Mouse (Mus musculus) CH12.LX (cell line): ENCODE results near the gene Rsbn1. TPM values are rescaled to one million over a fixed set of nuclear protein-coding genes. Genes with fewer than 3 reads are reported as not detected.

ENCODE experiments used
- DNase-seq: peaks from one replicate; pipeline ENCODE4 v3.0.0-alpha.2; 2013; ENCODE audit errors: extremely low read depth
- H3K27ac ChIP-seq: 2 replicates; pipeline ENCODE4 v1.5.1; 2012; ENCODE audit warnings: low read depth, mild to moderate bottlenecking, control low read depth, moderate library complexity; ENCODE audit not compliant: insufficient read depth
- H3K27me3 ChIP-seq: replicated peaks from 2 replicates; pipeline ENCODE3; 2012; ENCODE audit warnings: inconsistent platforms
- H3K36me3 ChIP-seq, 2 experiments: replicated peaks in 1 of 2; 2 replicates each; pipeline versions ENCODE3 to v1.6.1; 2012; ENCODE audit warnings: inconsistent platforms in 1 of 2, low read length in 1 of 2, mild to moderate bottlenecking in 1 of 2, mixed read lengths in 1 of 2, moderate library complexity in 1 of 2; ENCODE audit not compliant: control insufficient read depth in 1 of 2, insufficient read depth in 1 of 2
- H3K4me1 ChIP-seq, 2 experiments: 2 replicates each; pipeline ENCODE4 v1.6.1; 2012; ENCODE audit warnings: inconsistent platforms in 1 of 2, moderate library complexity in 1 of 2; ENCODE audit not compliant: insufficient read depth in 2 of 2, control insufficient read depth in 1 of 2
- H3K4me2 ChIP-seq: 2 replicates; pipeline ENCODE4 v1.6.1; 2012; ENCODE audit warnings: low read depth, mild to moderate bottlenecking, control low read depth; ENCODE audit not compliant: poor library complexity, insufficient read depth, severe bottlenecking
- H3K4me3 ChIP-seq, 3 experiments: fragments of 150-350 bp in 1 of 3; sonication (generic) in 1 of 3; replicated peaks in 1 of 3; 2 replicates each; pipeline versions ENCODE3 to v1.5.1; 2011 to 2012; ENCODE audit warnings: low read depth in 2 of 3, low read length in 2 of 3, mild to moderate bottlenecking in 2 of 3, moderate library complexity in 2 of 3, control low read depth in 1 of 3, improper control_type of control experiment in 1 of 3, inconsistent platforms in 1 of 3, mixed read lengths in 1 of 3; ENCODE audit not compliant: poor library complexity in 1 of 3
- H3K79me2 ChIP-seq: replicated peaks from 2 replicates; pipeline ENCODE4 v1.6.1; 2012; ENCODE audit warnings: mild to moderate bottlenecking, moderate library complexity; ENCODE audit not compliant: control insufficient read depth, poor library complexity, insufficient read depth, severe bottlenecking; ENCODE audit errors: extremely low read depth
- H3K9ac ChIP-seq: 2 replicates; pipeline ENCODE4 v1.6.1; 2012; ENCODE audit warnings: low read depth, mild to moderate bottlenecking, control low read depth, moderate library complexity; ENCODE audit not compliant: insufficient read depth
- H3K9me3 ChIP-seq: replicated peaks from 2 replicates; pipeline ENCODE3; 2012; ENCODE audit warnings: low read length, inconsistent platforms, mixed read lengths
- BHLHE40 ChIP-seq: IDR thresholded peaks from 2 replicates; pipeline ENCODE4 v1.6.1; 2011; ENCODE audit warnings: mild to moderate bottlenecking, low read depth, low read length, improper control_type of control experiment
- CHD2 ChIP-seq: IDR thresholded peaks from 2 replicates; pipeline ENCODE4 v1.6.1; 2011; ENCODE audit warnings: low read length, improper control_type of control experiment
- E2F4 ChIP-seq: IDR thresholded peaks from 2 replicates; pipeline ENCODE4 v1.6.1; 2011; ENCODE audit warnings: low read depth, low read length, improper control_type of control experiment; ENCODE audit not compliant: insufficient replicate concordance
- ELF1 ChIP-seq: IDR thresholded peaks from 2 replicates; pipeline ENCODE4 v1.6.1; 2014; ENCODE audit warnings: low read depth, mild to moderate bottlenecking, inconsistent platforms, low read length, improper control_type of control experiment
- EP300 ChIP-seq: IDR thresholded peaks from 2 replicates; pipeline ENCODE4 v1.6.1; 2011; ENCODE audit warnings: low read length, improper control_type of control experiment
- IRF4 ChIP-seq: IDR thresholded peaks from 2 replicates; pipeline ENCODE4 v1.6.1; 2014; ENCODE audit warnings: low read depth, mild to moderate bottlenecking, inconsistent platforms, low read length, improper control_type of control experiment
- JUN ChIP-seq: IDR thresholded peaks from 2 replicates; pipeline ENCODE4 v1.6.1; 2011; ENCODE audit warnings: low read depth, mild to moderate bottlenecking, low read length, improper control_type of control experiment, moderate library complexity; ENCODE audit not compliant: insufficient read depth
- JUND ChIP-seq: conservative IDR thresholded peaks from 2 replicates; pipeline ENCODE4 v1.6.1; 2011; ENCODE audit warnings: low read depth, low read length, improper control_type of control experiment
- KAT2A ChIP-seq: IDR thresholded peaks from 2 replicates; pipeline ENCODE4 v1.6.1; 2012; ENCODE audit warnings: low read length, improper control_type of control experiment, inconsistent platforms; ENCODE audit not compliant: insufficient replicate concordance
- MAFK ChIP-seq: IDR thresholded peaks from 2 replicates; pipeline ENCODE4 v1.6.1; 2011; ENCODE audit warnings: low read length, improper control_type of control experiment; ENCODE audit not compliant: insufficient replicate concordance
- MAX ChIP-seq: IDR thresholded peaks from 2 replicates; pipeline ENCODE4 v1.6.1; 2011; ENCODE audit warnings: low read length, improper control_type of control experiment
- MEF2A ChIP-seq: IDR thresholded peaks from 2 replicates; pipeline ENCODE4 v1.6.1; 2014; ENCODE audit warnings: low read depth, mild to moderate bottlenecking, inconsistent platforms, low read length, improper control_type of control experiment, borderline replicate concordance
- MXI1 ChIP-seq: IDR thresholded peaks from 2 replicates; pipeline ENCODE4 v1.6.1; 2011; ENCODE audit warnings: mild to moderate bottlenecking, low read depth, low read length, improper control_type of control experiment
- MYC ChIP-seq: IDR thresholded peaks from 2 replicates; pipeline ENCODE4 v1.6.1; 2011; ENCODE audit warnings: low read depth, mild to moderate bottlenecking, improper control_type of control experiment, low read length
- PAX5 ChIP-seq: IDR thresholded peaks from 2 replicates; pipeline ENCODE4 v1.6.1; 2012; ENCODE audit warnings: low read length, inconsistent platforms, mixed read lengths
- SIN3A ChIP-seq: IDR thresholded peaks from 2 replicates; pipeline ENCODE4 v1.6.1; 2012; ENCODE audit warnings: low read length, improper control_type of control experiment, inconsistent platforms
- SMC3 ChIP-seq: IDR thresholded peaks from 2 replicates; pipeline ENCODE4 v1.6.1; 2011; ENCODE audit warnings: low read depth, low read length, improper control_type of control experiment
- TBP ChIP-seq: conservative IDR thresholded peaks from 2 replicates; pipeline ENCODE4 v1.6.1; 2011; ENCODE audit warnings: low read depth, low read length, improper control_type of control experiment
- USF1 ChIP-seq: IDR thresholded peaks from 2 replicates; pipeline ENCODE4 v1.6.1; 2014; ENCODE audit warnings: low read depth, mild to moderate bottlenecking, inconsistent platforms, low read length, improper control_type of control experiment
- ZC3H11A ChIP-seq: IDR thresholded peaks from 2 replicates; pipeline ENCODE4 v1.6.1; 2012; ENCODE audit warnings: low read depth, mild to moderate bottlenecking, inconsistent platforms, low read length, improper control_type of control experiment
- ZMIZ1 ChIP-seq: IDR thresholded peaks from 2 replicates; pipeline ENCODE4 v1.6.1; 2012; ENCODE audit warnings: low read depth, mild to moderate bottlenecking, inconsistent platforms, low read length, improper control_type of control experiment
- ZNF384 ChIP-seq: IDR thresholded peaks from 2 replicates; pipeline ENCODE4 v1.6.1; 2012; ENCODE audit warnings: low read depth, low read length, improper control_type of control experiment, inconsistent platforms
- dilution Hi-C: fragments of 300-500 bp; cut with MboI; formaldehyde crosslinking; loops from 2 replicates; pipeline ENCODE4 v1.14.3; 2020; ENCODE audit warnings: low sequenced_read_pairs; ENCODE audit not compliant: extremely low pct_unique_long_range_greater_than_20kb, extremely low pct_ligation_motif_present
- in situ Hi-C: fragments of 300-500 bp; cut with MboI; formaldehyde crosslinking; loops from 3 replicates; pipeline ENCODE4 v1.14.3; 2019; ENCODE audit warnings: low sequenced_read_pairs, low pct_ligation_motif_present, low pct_unique_long_range_greater_than_20kb, mixed read lengths
- polyA plus RNA-seq: library from polyadenylated mRNA; unstranded; fragments of >175 nt; gene quantifications from 2 replicates; pipeline ENCODE4 v1.2.1, GENCODE M21; 2012; ENCODE audit warnings: low read depth; ENCODE audit not compliant: insufficient read length
- total RNA-seq, 2 experiments: library from RNA; depleted of rRNA; stranded (reverse); fragments of 300-350 nt in 1 of 2; fragments of >200 nt in 1 of 2; gene quantifications; 2 replicates each; pipeline ENCODE4 v1.2.3; 2012 to 2014

Gene Rsbn1
- total and polyA plus RNA-seq, 3 experiments = 13.0 to 19.6 (median 13.8) TPM

GRCm38 (mm10) chr3:103907335-103908030 is 6.4 kb upstream of the Rsbn1 start:
- in situ Hi-C loops (no loop called here), dilution Hi-C loops (no loop called here)
- Histone ChIP-seq H3K27ac (no peak overlapping the region), H3K79me2 (no peaks in the 10 kb centered on the region), H3K4me1 (peaks cover 6 to 8% of the 10 kb centered on the region in 2 experiments), H3K9me3 (no peaks in the 10 kb centered on the region), H3K36me3 (peaks cover 38 to 73% of the 10 kb centered on the region in 2 experiments), H3K4me2 (no peak overlapping the region), H3K4me3 (no peak overlapping the region), H3K9ac (no peak overlapping the region), H3K27me3 (no peaks in the 10 kb centered on the region)
- TF ChIP-seq ZNF384 (no peak), JUND (peak; percentile 78), E2F4 (no peak), IRF4 (peak; percentile 70), PAX5 (no peak), BHLHE40 (no peak), ZC3H11A (no peak), SIN3A (0 out of 2 replicates have a peak, but pooled peaks have one; percentile 20), MXI1 (no peak), MEF2A (0 out of 2 replicates have a peak, but pooled peaks have one; percentile 11), EP300 (peak; percentile 64; the same call in 1 of the 2 replicates), MAX (no peak; the same call in 1 of the 2 replicates)
- DNase-seq = peak; percentile 37

GRCm38 (mm10) chr3:103908781-103909180 is 5.1 kb upstream of the Rsbn1 start:
- H3K9ac ChIP-seq = no peak overlapping the region
- no peaks in the 10 kb centered on the region for H3K9me3 ChIP-seq
- peaks cover 36 to 65% of the 10 kb centered on the region in 2 experiments for H3K36me3 ChIP-seq
- H3K4me2 ChIP-seq = no peak overlapping the region
- H3K27me3 ChIP-seq = no peaks in the 10 kb centered on the region
- no peaks in the 10 kb centered on the region for H3K79me2 ChIP-seq
- no peak overlapping the region for H3K27ac ChIP-seq
- no peak for DNase-seq
- dilution Hi-C loops = no loop called here
- peaks cover 6 to 8% of the 10 kb centered on the region in 2 experiments for H3K4me1 ChIP-seq
- no peak for TF ChIP-seq TBP
- no peak for TF ChIP-seq BHLHE40
- no peak for TF ChIP-seq MYC
- TF ChIP-seq SMC3 = no peak
- TF ChIP-seq CHD2 = no peak
- no peak for TF ChIP-seq KAT2A
- no peak for TF ChIP-seq JUN
- TF ChIP-seq USF1 = no peak
- no peak for TF ChIP-seq MXI1
- no peak for TF ChIP-seq ELF1
- TF ChIP-seq MAFK = no peak
- TF ChIP-seq ZMIZ1 = no peak
- TF ChIP-seq SIN3A = no peak
- in situ Hi-C loops = no loop called here
- H3K4me3 ChIP-seq = no peak overlapping the region
